Mouse (Mus musculus): ENCODE data around the gene Ctbp1. TPM values are rescaled to one million over a fixed set of nuclear protein-coding genes. Genes with fewer than 3 reads are reported as not detected.

Ctbp1 gene
- polyA plus RNA-seq, 1 experiment from 2014 or later, result 232 TPM

- H3K9me3 ChIP-seq (replicated peaks; ENCODE audit: control insufficient read depth, low read length), result no peaks in the 10 kb centered on the region
- no peaks in the 10 kb centered on the region for H3K4me1 ChIP-seq (ENCODE audit: control insufficient read depth, insufficient read depth, low read length)
- no peak overlapping the region for H3K4me2 ChIP-seq
- ATAC-seq (replicated peaks; ENCODE audit: insufficient number of reproducible peaks, low FRiP score, low TSS enrichment), result no peak
- no peak overlapping the region for H3K9ac ChIP-seq (ENCODE audit: low read depth, low read length)
- no peaks in the 10 kb centered on the region for H3K36me3 ChIP-seq (ENCODE audit: control insufficient read depth, insufficient read depth, low read length)
- H3K4me3 ChIP-seq (ENCODE audit: low read depth, low read length), result no peak overlapping the region
- H3K27ac ChIP-seq (ENCODE audit: low read depth, low read length), result no peak overlapping the region
- H3K27me3 ChIP-seq (ENCODE audit: control insufficient read depth, insufficient read depth, low read length), result no peaks in the 10 kb centered on the region
- 59% methylated on average over 1 of the region's 1 CpGs for WGBS (ENCODE audit: insufficient replicate concordance)
These were observed 6.6 kb upstream of the Ctbp1 start for GRCm38 (mm10) chr5:33281428-33281827.

- no peaks in the 10 kb centered on the region for H3K9me3 ChIP-seq (replicated peaks; ENCODE audit: control insufficient read depth, low read length)
- H3K4me1 ChIP-seq (ENCODE audit: control insufficient read depth, insufficient read depth, low read length), result no peaks in the 10 kb centered on the region
- 47% methylated on average over 5 of the region's 5 CpGs for WGBS (ENCODE audit: insufficient replicate concordance)
These were observed 4.2 kb upstream of the Ctbp1 start for GRCm38 (mm10) chr5:33278950-33279349.

GRCm38 (mm10) chr5:33277286-33277685, 2.5 kb upstream of the Ctbp1 start:
- 53% methylated on average over 2 of the region's 2 CpGs for WGBS (ENCODE audit: insufficient replicate concordance)

More at GRCm38 (mm10) chr5:33278950-33279349, 4.2 kb upstream of the Ctbp1 start:
- H3K27me3 ChIP-seq (ENCODE audit: control insufficient read depth, insufficient read depth, low read length), result no peaks in the 10 kb centered on the region
- H3K27ac ChIP-seq (ENCODE audit: low read depth, low read length), result no peak overlapping the region
- H3K9ac ChIP-seq (ENCODE audit: low read depth, low read length), result no peak overlapping the region
- no peak overlapping the region for H3K4me3 ChIP-seq (ENCODE audit: low read depth, low read length)
- no peaks in the 10 kb centered on the region for H3K36me3 ChIP-seq (ENCODE audit: control insufficient read depth, insufficient read depth, low read length)
- no peak for ATAC-seq (replicated peaks; ENCODE audit: insufficient number of reproducible peaks, low FRiP score, low TSS enrichment)
- no peak overlapping the region for H3K4me2 ChIP-seq

GRCm38 (mm10) chr5:33275754-33276153, 960 bp upstream of the Ctbp1 start:
- Histone ChIP-seq H3K9me3 (replicated peaks; ENCODE audit: control insufficient read depth, low read length) (no peaks in the 10 kb centered on the region), H3K36me3 (ENCODE audit: control insufficient read depth, insufficient read depth, low read length) (no peaks in the 10 kb centered on the region), H3K27ac (ENCODE audit: low read depth, low read length) (no peak overlapping the region), H3K27me3 (ENCODE audit: control insufficient read depth, insufficient read depth, low read length) (no peaks in the 10 kb centered on the region), H3K4me1 (ENCODE audit: control insufficient read depth, insufficient read depth, low read length) (peaks cover 29% of the 10 kb centered on the region), H3K9ac (ENCODE audit: low read depth, low read length) (no peak overlapping the region), H3K4me3 (ENCODE audit: low read depth, low read length) (peak overlapping the region; percentile 92; the same call in 1 of the 2 replicates), H3K4me2 (peak overlapping the region; percentile 81)
- ATAC-seq (replicated peaks; ENCODE audit: insufficient number of reproducible peaks, low FRiP score, low TSS enrichment), result no peak
- 22% methylated on average over 1 of the region's 1 CpGs for WGBS (ENCODE audit: insufficient replicate concordance)

More at GRCm38 (mm10) chr5:33277286-33277685, 2.5 kb upstream of the Ctbp1 start:
- Histone ChIP-seq H3K9me3 (replicated peaks; ENCODE audit: control insufficient read depth, low read length) (no peaks in the 10 kb centered on the region), H3K27me3 (ENCODE audit: control insufficient read depth, insufficient read depth, low read length) (no peaks in the 10 kb centered on the region), H3K36me3 (ENCODE audit: control insufficient read depth, insufficient read depth, low read length) (no peaks in the 10 kb centered on the region), H3K4me2 (no peak overlapping the region), H3K4me3 (ENCODE audit: low read depth, low read length) (no peak overlapping the region), H3K4me1 (ENCODE audit: control insufficient read depth, insufficient read depth, low read length) (peaks cover 14% of the 10 kb centered on the region), H3K9ac (ENCODE audit: low read depth, low read length) (no peak overlapping the region), H3K27ac (ENCODE audit: low read depth, low read length) (no peak overlapping the region)
- ATAC-seq (replicated peaks; ENCODE audit: insufficient number of reproducible peaks, low FRiP score, low TSS enrichment), result no peak

GRCm38 (mm10) chr5:33274085-33274952, 475 bp downstream of the Ctbp1 start:
- ATAC-seq (replicated peaks; ENCODE audit: insufficient number of reproducible peaks, low FRiP score, low TSS enrichment), result peak; percentile 64
- peak overlapping the region; percentile 81 for H3K4me2 ChIP-seq
- H3K9ac ChIP-seq (ENCODE audit: low read depth, low read length), result peak overlapping the region; percentile 95
- no peaks in the 10 kb centered on the region for H3K9me3 ChIP-seq (replicated peaks; ENCODE audit: control insufficient read depth, low read length)
- peak overlapping the region; percentile 92 for H3K4me3 ChIP-seq (ENCODE audit: low read depth, low read length)
- H3K27me3 ChIP-seq (ENCODE audit: control insufficient read depth, insufficient read depth, low read length), result no peaks in the 10 kb centered on the region
- no peaks in the 10 kb centered on the region; the same call in 1 of the 2 replicates for H3K36me3 ChIP-seq (ENCODE audit: control insufficient read depth, insufficient read depth, low read length)
- WGBS (ENCODE audit: insufficient replicate concordance), result under 1% methylated on average over 81 of the region's 97 CpGs
- peak overlapping the region; percentile 94 for H3K27ac ChIP-seq (ENCODE audit: low read depth, low read length)
- H3K4me1 ChIP-seq (ENCODE audit: control insufficient read depth, insufficient read depth, low read length), result peaks cover 32% of the 10 kb centered on the region

- H3K9me3 ChIP-seq (replicated peaks; ENCODE audit: control insufficient read depth, low read length), result no peaks in the 10 kb centered on the region
- H3K27me3 ChIP-seq (ENCODE audit: control insufficient read depth, insufficient read depth, low read length), result no peaks in the 10 kb centered on the region
- peak; percentile 64 for ATAC-seq (replicated peaks; ENCODE audit: insufficient number of reproducible peaks, low FRiP score, low TSS enrichment)
- H3K4me2 ChIP-seq, result peak overlapping the region; percentile 81
- 4% methylated on average over 6 of the region's 6 CpGs for WGBS (ENCODE audit: insufficient replicate concordance)
- peaks cover 32% of the 10 kb centered on the region for H3K4me1 ChIP-seq (ENCODE audit: control insufficient read depth, insufficient read depth, low read length)
- H3K9ac ChIP-seq (ENCODE audit: low read depth, low read length), result peak overlapping the region; percentile 95
- peak overlapping the region; percentile 94 for H3K27ac ChIP-seq (ENCODE audit: low read depth, low read length)
- H3K36me3 ChIP-seq (ENCODE audit: control insufficient read depth, insufficient read depth, low read length), result no peaks in the 10 kb centered on the region; the same call in 1 of the 2 replicates
- peak overlapping the region; percentile 92 for H3K4me3 ChIP-seq (ENCODE audit: low read depth, low read length)
These were observed 1.1 kb downstream of the Ctbp1 start for GRCm38 (mm10) chr5:33273777-33274084.

- Histone ChIP-seq H3K27me3 (ENCODE audit: control insufficient read depth, insufficient read depth, low read length) (no peaks in the 10 kb centered on the region), H3K27ac (ENCODE audit: low read depth, low read length) (peak overlapping the region; percentile 94), H3K36me3 (ENCODE audit: control insufficient read depth, insufficient read depth, low read length) (no peaks in the 10 kb centered on the region; the same call in 1 of the 2 replicates), H3K4me1 (ENCODE audit: control insufficient read depth, insufficient read depth, low read length) (peaks cover 32% of the 10 kb centered on the region), H3K9me3 (replicated peaks; ENCODE audit: control insufficient read depth, low read length) (no peaks in the 10 kb centered on the region), H3K4me3 (ENCODE audit: low read depth, low read length) (peak overlapping the region; percentile 92), H3K9ac (ENCODE audit: low read depth, low read length) (peak overlapping the region; percentile 95), H3K4me2 (peak overlapping the region; percentile 81)
- ATAC-seq (replicated peaks; ENCODE audit: insufficient number of reproducible peaks, low FRiP score, low TSS enrichment), result no peak
- 69% methylated on average over 7 of the region's 7 CpGs for WGBS (ENCODE audit: insufficient replicate concordance)
These were observed 1.7 kb downstream of the Ctbp1 start for GRCm38 (mm10) chr5:33272845-33273776.

GRCm38 (mm10) chr5:33272146-33272545, 2.6 kb downstream of the Ctbp1 start:
- WGBS (ENCODE audit: insufficient replicate concordance), result 68% methylated on average over 7 of the region's 7 CpGs
- Histone ChIP-seq H3K4me1 (ENCODE audit: control insufficient read depth, insufficient read depth, low read length) (peaks cover 32% of the 10 kb centered on the region), H3K4me3 (ENCODE audit: low read depth, low read length) (no peak overlapping the region), H3K9ac (ENCODE audit: low read depth, low read length) (no peak overlapping the region; the same call in 1 of the 2 replicates), H3K27ac (ENCODE audit: low read depth, low read length) (peak overlapping the region; percentile 36), H3K36me3 (ENCODE audit: control insufficient read depth, insufficient read depth, low read length) (peaks cover 4% of the 10 kb centered on the region), H3K27me3 (ENCODE audit: control insufficient read depth, insufficient read depth, low read length) (no peaks in the 10 kb centered on the region), H3K9me3 (replicated peaks; ENCODE audit: control insufficient read depth, low read length) (no peaks in the 10 kb centered on the region), H3K4me2 (peak overlapping the region; percentile 81)
- no peak for ATAC-seq (replicated peaks; ENCODE audit: insufficient number of reproducible peaks, low FRiP score, low TSS enrichment)

All from heart, embryonic 11.5 days (tissue).